Mouse (Mus musculus) spleen, adult 2 months (tissue): ENCODE data around the gene Calr3.

ENCODE experiments used
- CTCF ChIP-seq: fragments of 200-500 bp; IDR thresholded peaks from 2 replicates; pipeline ENCODE4 v1.5.1; 2011; ENCODE audit warnings: mild to moderate bottlenecking, inconsistent platforms; ENCODE audit not compliant: insufficient read depth, insufficient read length, insufficient replicate concordance; ENCODE audit errors: extremely low read depth
- POLR2A ChIP-seq: fragments of 200-500 bp; IDR thresholded peaks from 2 replicates; pipeline ENCODE4 v1.6.1; 2011; ENCODE audit warnings: low read depth, low read length, inconsistent platforms

DNA sequence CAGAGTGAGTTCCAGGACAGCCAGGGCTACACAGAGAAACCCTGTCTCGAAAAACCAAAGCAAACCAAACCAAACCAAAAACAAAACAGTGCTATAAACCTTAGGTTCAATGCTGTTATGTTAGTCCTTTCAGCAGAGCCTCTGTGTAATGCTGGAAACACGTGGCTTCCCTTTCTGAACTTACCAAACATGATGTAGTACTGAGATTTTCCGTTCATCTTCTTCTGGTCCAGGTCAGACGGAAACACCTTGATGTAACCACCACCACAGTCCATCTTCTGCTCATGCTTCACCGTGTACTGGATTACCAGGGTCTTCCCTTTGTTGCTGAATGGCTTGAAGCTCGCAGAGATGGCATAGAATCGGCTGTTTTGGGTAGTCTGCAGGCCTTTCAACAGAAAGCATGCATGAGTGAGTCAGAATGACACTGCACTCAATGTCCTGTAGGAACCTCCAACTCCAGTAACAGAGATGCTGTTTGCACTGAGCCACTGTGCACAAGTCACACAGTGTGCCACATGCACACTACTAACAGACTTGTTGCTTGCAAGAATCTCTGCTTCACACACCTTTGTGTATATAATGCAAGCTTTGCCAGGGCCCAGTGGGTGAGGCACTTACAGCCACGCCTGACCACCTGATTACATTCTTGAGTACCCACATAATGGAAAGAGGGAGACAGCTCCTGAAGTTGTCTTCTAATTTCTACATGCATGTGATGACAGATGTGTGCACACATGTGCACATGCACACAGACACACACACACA, 5.2 kb downstream of the Calr3 start:
- TF ChIP-seq POLR2A (no peak), CTCF (no peak)
